Mouse (Mus musculus) CD4-positive, CD25-positive, alpha-beta regulatory T cell, adult 2 months (primary cell): Measurements from ENCODE around the gene Cdkl4.
"Not testable (repeated sequence)": the region's sequence is repeated elsewhere in the genome, so short reads cannot be mapped to it uniquely, and the experiment has no call there.

Experiments
- DNase-seq: peaks from one replicate; pipeline ENCODE4 v3.0.0-alpha.2; 2012; ENCODE audit warnings: low read depth, low spot score

The Cdkl4 gene

DNA sequence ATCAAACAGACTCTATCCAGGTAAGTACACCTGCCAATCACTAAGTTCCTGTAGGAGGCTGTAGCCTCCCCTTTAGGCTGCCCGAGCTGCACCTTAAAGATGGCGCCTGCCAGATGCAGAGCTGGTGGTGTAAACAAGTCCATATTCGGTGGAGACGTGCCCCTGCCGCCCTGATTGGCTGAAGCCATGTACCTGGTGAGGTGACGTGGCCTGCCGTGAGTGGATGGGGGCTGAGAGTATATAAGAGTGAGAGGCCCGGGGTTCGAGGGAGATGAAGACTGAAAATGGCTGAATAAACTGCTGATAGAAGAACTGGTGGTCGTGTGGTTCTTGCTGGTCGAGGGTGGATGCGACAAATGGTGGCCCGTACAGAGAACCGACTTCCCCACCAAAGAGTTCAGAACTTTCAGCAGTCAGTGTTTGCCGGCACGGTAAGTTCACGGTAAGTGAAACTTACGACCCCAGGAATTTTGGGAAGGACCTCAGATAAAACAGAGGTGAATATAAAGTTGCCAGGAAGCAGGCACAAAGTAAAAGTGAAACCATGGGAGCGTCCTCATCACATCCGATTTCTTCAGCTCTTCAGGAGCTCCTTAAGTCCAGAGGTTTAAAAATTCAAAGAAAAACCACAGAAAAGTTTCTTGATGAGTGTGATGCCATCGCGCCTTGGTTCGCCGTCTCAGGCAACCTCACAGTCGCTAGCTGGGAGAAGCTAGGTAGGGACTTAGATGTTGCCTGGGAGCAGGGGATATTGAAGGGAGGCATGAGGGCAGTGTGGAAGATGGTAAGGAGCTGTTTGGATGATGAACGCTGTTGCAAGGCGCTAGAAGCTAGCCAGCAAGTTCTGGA lies 13.6 kb downstream of the Cdkl4 start:
- peak; percentile 90 for DNase-seq

DNA sequence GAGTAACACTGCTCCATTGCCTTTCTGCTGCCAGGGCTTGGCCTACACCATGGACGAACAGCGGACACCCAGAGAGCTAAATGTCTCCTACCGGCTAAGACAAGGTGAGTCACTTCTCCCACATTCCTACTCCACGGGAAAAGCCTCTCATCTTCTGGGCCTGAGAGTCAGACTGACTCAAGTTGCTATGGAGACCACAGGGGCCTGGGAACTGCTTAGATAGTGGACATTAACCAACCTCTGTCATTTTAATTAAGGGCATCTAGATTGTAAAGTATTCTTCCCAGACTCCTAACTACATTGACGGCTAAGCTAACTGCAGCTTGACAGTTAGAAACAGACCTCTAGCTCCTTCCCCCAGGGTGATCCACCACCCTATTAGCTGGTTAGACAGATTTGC lies 14.8 kb downstream of the Cdkl4 start:
- no peak for DNase-seq

DNA sequence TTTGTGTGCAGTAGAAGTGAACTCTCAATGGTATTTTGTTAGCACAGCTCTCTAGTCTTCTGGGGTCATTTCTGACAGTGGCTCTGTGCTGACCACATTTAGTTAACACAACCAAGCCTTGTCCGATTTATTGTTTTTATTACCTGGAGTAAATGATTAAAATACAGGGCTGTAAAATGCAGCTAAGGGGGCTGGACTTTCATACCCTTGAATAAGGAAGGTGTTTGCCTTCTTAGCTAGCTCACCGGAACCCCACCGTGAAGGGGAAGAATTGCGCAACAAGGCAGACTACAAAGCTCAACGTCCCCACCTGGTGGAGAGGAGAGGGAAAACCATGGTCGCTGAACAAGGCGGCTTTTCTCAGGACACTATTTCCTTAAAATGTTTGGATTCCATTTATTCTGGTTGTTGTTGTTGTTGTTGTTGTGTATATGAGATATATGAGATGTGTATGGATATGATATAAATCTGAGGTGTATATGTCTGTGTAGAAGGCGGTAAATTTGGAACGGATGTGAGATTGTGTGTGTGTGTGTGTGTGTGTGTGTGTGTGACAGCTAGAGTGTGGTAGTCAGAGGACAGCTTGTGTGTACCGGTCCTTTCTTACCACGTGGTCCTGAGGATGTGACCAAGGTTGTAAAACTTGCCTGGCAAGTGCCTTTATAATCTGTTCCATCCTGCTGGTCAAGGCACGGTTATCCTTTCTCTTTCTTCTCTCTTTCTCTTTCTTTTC lies 16.8 kb downstream of the Cdkl4 start:
- DNase-seq, result peak; percentile 89

DNA sequence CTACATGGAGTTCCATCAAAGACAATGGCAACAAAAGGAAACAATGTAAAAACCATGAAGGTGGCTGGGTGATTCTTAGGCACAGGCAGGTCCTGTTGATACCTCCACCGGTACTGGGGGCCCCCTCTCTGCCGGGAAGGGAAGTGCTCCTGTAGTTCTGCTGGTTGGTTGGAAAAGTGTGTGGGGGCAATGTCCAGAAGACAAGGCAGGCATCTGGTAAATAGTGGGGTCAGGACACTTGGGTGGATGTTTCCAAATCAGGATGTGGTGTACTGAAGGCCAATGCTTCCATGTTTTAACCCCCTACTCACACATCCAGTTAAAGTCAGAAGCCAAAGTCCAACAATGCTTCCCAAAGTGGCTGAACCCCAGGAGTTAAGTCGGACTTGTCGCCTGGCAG lies 17.9 kb downstream of the Cdkl4 start:
- peak; percentile 38 for DNase-seq

DNA sequence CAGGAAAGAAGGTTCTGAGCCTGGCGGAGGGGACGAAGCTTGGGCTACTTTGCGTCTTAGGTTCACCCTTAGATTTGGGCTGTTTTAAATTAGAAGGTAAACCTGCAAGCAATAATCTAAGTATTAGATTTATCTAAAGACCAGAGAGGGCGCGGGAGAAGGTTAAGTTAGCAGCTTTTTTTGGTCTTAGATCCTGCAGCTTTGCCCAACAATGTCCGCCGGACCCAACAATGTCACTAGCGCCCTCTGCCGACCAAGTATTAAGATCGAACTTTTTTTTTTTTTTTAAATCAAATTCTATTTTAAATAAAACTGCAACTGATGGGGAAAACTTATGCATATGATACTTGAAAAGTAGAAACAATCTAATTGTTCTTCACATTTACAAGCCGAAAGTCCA lies 18.6 kb downstream of the Cdkl4 start:
- DNase-seq, result peak; percentile 84

DNA sequence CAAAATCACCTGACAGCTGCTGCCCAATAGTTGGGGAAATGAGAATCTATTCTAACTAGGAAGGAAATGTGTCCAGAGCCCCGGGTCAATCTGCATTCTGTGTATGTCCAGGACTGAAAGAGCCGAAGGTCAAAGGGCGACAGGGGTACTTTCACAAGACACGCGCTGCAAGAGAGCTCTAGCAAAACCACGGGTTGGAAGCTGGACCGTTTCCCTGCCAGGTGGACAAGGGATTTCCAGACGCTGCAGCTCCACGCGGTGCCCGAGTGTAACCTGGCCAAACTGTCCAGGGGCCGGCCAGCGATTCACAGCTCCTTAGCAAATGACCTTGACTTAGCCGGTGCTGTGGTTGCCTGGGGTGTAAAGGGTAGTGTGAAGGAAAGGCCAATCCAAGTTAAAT lies 19.0 kb downstream of the Cdkl4 start:
- no peak for DNase-seq

DNA sequence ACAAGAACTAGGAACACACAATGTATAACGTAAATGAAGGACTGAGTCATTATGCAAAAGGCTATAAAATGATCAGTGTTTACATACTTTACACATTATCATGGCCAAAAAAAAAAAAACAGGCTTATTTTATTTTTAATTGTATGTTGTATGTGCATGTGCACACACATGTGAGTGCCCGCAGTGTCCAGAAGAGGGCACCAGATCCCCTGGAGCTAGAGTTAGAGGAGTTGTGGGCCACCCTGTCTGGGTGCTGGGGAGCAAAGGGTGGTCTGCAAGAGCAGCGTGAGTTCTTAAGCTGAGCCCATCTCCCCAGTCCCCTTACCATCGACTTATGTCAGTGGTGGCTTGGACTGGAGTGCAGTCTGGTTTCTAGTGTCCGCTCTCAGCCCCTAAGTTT lies 20.2 kb downstream of the Cdkl4 start:
- DNase-seq, result peak; percentile 30

DNA sequence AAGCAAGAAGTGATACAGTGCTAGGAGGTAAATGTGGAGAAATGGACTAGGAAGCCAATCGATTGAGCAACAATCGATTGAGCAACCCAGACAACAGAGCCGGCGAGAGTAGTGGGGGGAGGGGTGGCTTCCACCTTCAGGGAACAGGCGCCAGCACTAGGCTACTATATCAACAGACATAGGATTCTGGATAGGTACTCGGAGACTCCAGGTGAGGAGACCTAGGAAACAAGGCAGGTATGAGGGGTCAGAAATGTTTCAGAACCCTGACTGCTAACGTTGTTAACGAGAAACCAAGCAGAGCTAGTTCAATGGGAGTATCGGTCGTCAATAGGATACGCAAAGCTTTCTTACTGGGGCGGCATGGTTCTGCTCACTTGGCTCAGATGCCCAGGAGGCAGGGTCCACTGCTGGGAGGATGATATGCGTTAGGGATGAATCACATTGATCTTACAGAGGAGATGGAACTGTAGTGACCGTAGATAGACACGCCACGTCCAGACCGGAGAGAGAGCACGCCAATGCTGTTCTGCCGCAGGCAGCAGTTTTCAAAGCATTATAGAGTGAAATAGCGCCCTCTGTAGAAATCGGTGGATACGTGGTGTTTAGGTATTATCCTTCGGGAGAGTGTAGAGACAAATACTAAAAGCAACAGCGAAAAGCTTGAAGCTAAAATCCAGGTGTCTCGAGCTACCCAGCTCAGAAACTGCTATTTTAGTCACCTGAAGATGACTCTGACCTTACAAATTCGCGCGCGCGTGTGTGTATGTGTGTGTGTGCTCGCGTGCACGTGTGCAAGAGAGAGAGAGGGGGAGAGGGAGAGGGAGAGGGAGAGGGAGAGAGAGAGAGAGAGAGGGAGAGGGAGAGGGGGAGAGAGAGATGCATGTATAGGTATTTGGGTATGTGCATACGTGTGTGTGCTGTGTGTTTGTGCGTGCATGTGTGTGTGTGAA lies 24.0 kb downstream of the Cdkl4 start:
- DNase-seq, result peak; percentile 85

DNA sequence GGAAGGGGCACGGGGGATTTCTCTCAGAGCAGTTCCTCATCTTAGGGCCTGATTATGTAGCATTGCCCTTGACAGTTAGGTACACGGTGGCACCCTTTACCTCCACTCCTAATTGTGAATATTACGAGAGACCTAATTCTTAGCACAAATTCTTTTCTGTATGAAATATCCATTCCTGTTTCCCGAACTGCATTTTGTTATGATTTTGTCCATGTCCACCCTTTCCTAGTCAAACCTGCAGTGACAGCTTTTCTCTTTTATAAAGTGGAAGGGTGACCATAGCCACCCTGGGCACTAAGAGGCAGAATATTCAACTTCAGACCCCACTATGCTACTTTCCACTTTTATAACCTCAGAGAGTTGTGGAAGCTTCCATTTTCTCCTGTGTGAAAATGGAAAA lies 25.0 kb downstream of the Cdkl4 start:
- DNase-seq, result no peak

DNA sequence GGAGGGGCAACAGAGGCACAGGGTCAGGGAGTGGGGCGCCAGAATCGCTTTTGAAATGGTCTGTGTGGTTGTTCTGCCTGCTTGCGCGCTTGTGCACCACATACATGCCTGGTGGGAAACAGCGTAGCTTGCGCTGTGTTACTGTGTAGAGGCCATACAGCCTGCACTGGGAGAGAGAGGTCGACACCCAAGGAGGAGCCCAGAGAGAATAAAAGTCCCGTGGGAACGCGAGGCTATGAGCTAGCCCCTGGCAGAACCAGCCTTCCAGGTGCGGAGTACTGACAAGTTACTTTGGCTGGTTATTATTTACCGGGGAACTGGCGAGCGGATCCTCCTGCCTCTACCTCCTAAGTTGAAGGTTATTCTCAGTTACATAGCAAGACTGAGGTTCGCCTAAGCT lies 26.6 kb downstream of the Cdkl4 start:
- DNase-seq, result no peak

DNA sequence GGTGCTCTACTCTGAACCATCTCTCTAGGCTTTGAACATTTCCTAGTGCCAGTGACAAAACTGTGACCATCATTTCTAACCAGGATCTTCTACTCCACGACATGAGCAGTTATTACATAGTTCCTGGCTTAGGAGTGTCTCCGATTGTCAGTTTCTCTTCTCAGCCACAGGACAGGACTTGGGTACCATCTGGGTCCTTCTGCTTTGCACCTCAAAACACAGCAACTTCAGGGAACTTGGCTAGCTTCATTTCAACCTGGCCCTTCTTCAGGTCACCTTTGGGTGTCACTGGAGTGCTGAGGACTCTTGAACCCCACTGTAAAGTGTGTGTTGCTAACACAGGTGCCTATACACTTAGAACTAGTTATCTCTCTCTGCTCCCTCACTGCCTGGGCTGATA lies 30.8 kb downstream of the Cdkl4 start:
- no peak for DNase-seq

DNA sequence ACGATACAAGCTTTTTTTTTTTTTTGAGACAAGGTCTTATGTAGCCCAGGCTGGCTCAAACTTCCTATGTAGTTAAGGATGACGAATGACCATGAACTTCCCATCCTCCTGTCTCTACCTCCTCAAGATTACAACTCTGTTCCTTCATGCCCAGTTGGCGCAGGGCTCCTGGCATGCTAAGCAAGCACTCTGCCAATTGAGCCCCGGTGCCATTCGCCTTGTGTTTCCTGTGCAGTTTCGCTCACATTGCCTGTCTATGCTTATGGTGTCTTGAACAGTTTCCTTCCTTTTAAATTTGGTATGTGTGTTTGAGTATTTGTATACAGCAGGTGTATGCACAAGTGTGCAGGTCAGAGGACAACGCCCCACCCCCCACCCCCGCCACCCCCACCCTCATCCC lies 31.4 kb downstream of the Cdkl4 start:
- DNase-seq, result no peak

DNA sequence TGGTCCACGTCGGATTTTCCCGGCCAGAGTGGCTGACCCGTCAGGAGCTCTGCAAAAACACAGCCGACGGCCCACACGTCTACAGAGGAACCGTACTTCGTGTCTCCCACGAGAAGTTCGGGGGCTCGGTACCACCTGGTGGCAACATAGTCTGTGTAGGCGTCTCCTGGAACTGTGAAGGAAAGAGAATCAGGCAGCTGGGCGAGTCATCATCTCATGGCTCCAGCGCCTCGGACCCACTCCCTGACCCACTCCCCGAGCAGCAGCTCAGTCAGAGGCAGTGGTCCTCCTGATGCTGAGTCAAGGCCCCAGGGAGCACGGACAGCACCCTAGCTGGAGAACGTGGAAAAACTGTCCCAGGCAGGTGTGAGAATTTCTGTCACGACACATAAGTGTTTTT lies 34.0 kb downstream of the Cdkl4 start:
- no peak for DNase-seq

DNA sequence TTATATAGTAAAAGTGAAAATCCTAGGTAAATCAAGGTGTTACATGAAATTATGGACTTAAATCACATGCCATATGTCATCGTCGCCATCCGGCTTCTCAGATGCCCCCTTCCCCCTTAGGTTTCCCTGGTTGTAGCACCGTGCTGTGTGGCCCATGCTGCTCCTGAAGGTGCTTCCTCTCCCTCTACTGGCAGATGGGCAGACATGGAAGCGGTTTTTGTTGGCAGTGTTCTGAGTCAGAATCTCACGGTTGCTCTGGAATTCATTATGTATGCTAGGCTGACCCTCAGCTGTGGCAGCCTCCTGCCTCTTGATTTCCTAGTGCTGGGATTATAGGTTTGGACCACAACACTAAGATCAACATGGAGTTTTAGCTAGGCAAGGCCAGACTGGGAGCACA lies 40.5 kb downstream of the Cdkl4 start:
- DNase-seq, result no peak

DNA sequence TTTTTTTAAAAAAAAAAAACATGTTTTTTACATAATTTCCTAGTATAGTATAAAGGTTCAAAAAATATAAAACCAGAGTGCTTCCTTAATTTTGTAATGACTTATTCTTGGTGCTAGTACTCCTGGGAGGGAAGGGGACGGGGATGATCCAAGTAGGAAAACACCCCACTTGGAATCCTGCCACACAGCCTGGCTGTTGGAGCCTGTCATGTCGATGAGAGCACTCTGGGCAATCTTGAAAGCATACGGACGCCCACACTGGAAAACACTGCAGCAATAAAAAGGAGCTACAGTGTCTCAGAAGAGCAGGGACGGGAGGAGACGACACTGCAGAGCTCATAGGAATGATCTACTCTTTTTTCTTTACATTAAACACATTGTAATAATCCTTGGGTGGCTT lies 42.0 kb downstream of the Cdkl4 start:
- DNase-seq, result no peak

DNA sequence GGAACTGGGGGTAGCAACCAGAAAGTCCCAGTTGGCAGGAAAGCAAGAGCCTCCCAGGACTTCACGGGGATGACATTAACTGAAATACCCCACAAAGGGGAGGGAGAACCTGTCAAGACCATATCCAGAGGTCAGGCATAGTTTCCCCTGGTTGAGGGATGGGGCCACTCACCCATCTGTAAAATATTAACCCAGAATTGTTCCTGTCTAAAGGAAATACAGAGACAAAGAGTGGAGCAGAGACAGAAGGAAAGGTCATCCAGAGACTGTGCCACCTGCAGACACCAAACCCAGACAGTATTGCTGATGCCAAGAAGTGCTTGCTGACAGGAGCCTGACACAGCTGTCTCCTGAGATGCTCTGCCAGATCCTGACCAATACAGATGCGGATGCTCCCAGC lies 46.3 kb downstream of the Cdkl4 start:
- not testable (repeated sequence) for DNase-seq

DNA sequence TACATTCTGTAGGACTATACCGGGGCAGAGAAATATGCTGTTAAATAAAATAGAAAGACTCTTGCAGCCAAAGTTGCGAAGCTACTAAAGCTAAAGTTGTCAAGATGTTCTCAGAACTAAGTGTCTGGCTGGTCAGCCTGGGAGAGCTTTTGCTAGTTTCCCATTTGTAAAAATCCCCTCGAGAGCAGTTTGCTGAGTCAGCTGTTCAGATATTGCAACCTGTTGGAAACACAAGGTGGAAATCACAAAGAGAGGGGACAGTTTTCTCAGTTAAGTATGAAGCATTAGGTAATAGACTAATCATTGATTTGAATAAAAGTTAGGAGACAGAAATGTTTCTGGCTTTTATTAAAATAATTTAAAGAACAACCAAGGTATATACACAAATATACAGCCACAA lies 54.4 kb downstream of the Cdkl4 start:
- DNase-seq, result no peak

DNA sequence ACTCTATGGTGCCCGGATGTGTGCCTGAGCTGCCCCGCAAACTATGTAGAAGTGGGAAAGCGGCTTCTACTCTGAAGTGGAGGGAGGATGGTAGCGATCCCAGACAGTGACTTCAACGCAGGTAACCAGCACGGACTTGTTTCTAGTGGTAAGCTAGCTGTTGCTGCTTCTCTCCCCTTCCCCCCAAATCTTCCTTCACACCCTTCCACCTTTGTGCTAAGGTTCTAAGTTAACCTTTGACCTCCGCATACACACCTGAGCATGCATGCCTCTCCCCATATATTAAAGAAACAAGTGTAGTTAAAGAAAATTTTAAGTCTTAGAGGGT lies 55.4 kb downstream of the Cdkl4 start:
- DNase-seq, result no peak

DNA sequence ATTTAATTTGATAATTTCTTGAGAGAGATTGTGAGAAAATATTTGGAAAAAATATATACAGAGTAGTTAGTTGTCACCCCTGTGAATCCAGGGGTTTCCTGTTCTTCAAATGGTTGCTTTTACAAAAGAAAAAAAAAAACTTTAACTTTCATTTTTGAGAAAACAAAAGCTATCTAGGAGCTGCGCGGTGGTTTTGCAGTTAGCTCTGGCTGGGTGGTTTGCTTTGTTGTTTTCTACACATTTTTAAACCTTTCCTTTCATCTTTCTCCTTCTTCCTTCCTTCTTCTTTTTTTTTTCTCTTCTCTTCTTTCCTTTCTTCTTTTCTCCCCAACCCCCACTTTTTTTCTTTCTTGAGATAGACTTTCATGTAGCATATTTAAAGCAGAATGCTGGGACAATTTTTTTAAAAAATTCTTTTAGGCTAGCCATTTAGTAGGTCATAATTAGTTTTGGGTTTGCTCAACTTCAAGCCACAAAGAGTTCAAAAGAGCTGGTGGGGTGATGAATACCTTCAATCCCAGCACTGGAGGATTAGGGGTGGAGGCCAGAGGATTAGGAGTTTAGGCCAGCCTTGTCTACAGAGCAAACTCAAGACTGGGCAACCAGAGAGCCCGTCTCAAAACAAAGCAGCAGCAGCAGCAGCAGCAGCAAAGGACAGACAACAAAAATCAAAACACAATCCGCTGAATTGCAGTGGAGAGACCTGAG lies 55.9 kb downstream of the Cdkl4 start:
- peak; percentile 34 for DNase-seq

DNA sequence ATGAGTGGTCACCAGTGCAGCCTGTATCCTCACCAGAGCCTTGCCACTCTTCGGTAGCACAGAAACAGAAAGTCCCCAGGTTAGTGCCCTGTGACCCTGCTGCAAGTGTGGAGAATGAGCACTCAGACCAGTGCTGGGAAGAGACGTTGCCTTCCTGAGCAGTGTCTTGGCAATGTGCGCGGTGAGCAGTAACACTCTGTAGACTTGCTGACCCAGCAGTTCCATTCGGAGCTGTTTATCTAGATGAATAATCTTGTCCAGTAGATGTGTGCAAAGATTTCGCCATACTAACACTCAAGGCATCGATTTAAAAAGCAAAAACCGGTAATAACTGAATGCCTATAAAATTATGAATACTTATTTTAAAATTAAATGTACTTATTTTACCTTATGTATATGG lies 57.1 kb downstream of the Cdkl4 start:
- peak; percentile 20 for DNase-seq

DNA sequence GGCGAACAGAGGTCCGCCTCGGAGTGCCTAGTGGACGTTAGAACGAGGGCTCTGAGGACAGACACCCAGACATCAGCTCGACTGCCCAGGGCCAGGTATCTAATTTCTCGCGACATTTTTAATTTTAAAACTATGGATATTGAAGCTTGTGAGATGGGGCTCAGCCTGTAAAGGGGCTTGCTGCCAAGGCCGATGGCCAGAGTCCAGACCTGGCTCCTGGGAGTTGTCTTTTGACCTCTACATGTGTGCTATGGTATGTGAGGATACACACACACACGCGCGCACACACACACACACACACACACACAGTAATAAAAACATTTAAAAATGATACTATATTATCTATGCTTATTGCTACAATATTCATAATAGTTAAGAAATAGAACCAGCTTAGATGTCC lies 58.8 kb downstream of the Cdkl4 start:
- no peak for DNase-seq

DNA sequence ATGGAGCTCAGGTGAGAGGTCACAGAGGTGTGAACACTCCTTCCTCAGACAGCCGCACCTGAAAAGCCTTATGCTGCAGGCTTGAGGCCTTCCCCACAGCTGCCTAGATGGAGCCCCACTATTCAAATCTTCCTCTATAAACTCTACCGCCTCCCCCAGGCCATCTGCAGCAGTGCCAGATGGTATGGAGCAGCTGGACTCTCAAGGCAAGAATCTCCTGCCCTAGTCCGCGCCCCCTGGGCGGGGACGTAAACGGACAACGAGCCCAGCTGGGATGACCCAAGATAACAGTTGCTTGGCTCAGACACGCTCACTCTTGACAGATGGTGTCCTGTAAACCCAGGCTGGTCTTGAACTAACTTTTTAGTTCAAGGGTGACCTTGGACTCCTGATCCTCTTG lies 60.4 kb downstream of the Cdkl4 start:
- DNase-seq, result no peak
